Mouse (Mus musculus) c-Kit-negative CD71-positive TER-119-positive erythroid progenitor cells, embryonic 14.5 days (primary cell): ENCODE data around the gene Ttll10.
A peak's percentile ranks its signal among the peaks of the same experiment; 100 is the strongest.

ENCODE experiments used
- DNase-seq: peaks from one replicate; pipeline ENCODE4 v3.0.0-alpha.2; 2013; ENCODE audit warnings: low read depth, low spot score

Ttll10 gene

GRCm38 (mm10) chr4:156067256-156067949 is 8.2 kb upstream of the Ttll10 start:
- DNase-seq, result no peak

GRCm38 (mm10) chr4:156065156-156065894 is 6.1 kb upstream of the Ttll10 start:
- DNase-seq, result no peak

GRCm38 (mm10) chr4:156064510-156064897 is 5.3 kb upstream of the Ttll10 start:
- DNase-seq, result no peak

- DNase-seq, result no peak
These were observed 4.8 kb upstream of the Ttll10 start for GRCm38 (mm10) chr4:156063861-156064509.

- DNase-seq, result no peak
These were observed 499 bp upstream of the Ttll10 start for GRCm38 (mm10) chr4:156059713-156060112.

GRCm38 (mm10) chr4:156058826-156059225 is 388 bp downstream of the Ttll10 start:
- no peak for DNase-seq

- no peak for DNase-seq
These were observed 1.5 kb downstream of the Ttll10 start for GRCm38 (mm10) chr4:156057702-156058101.

- DNase-seq, result no peak
These were observed 4.0 kb downstream of the Ttll10 start for GRCm38 (mm10) chr4:156055173-156055572.

GRCm38 (mm10) chr4:156054606-156055005 is 4.6 kb downstream of the Ttll10 start:
- no peak for DNase-seq

GRCm38 (mm10) chr4:156054130-156054529 is 5.1 kb downstream of the Ttll10 start:
- no peak for DNase-seq

GRCm38 (mm10) chr4:156053113-156053512 is 6.1 kb downstream of the Ttll10 start:
- no peak for DNase-seq

GRCm38 (mm10) chr4:156050391-156050980 is 8.7 kb downstream of the Ttll10 start:
- DNase-seq, result no peak

- DNase-seq, result no peak
These were observed 9.4 kb downstream of the Ttll10 start for GRCm38 (mm10) chr4:156049779-156050178.

- DNase-seq, result no peak
These were observed 14.5 kb downstream of the Ttll10 start for GRCm38 (mm10) chr4:156044754-156045153.

GRCm38 (mm10) chr4:156034901-156035300 is 24.3 kb downstream of the Ttll10 start:
- DNase-seq, result no peak

- DNase-seq, result no peak
These were observed 24.9 kb downstream of the Ttll10 start for GRCm38 (mm10) chr4:156034301-156034700.

GRCm38 (mm10) chr4:156033476-156034119 is 25.6 kb downstream of the Ttll10 start:
- peak; percentile 12 for DNase-seq

- no peak for DNase-seq
These were observed 26.4 kb downstream of the Ttll10 start for GRCm38 (mm10) chr4:156032856-156033255.

- DNase-seq, result no peak
These were observed 27.4 kb downstream of the Ttll10 start for GRCm38 (mm10) chr4:156031593-156032391.

- DNase-seq, result no peak
These were observed 28.0 kb downstream of the Ttll10 start for GRCm38 (mm10) chr4:156031255-156031592.

GRCm38 (mm10) chr4:156030651-156031118 is 28.5 kb downstream of the Ttll10 start:
- DNase-seq, result no peak
